Mouse (Mus musculus): Measurements from ENCODE around the gene Scamp4.

- no peak for TF ChIP-seq POLR2A (IDR thresholded peaks at IDR 0.05; ENCODE audit: low read depth, low read length)
- TF ChIP-seq CTCF (conservative IDR thresholded peaks at IDR 0.05; ENCODE audit: insufficient read depth, insufficient read length, low read depth, low read length): peak; percentile 73
These were observed 58.5 kb downstream of the Scamp4 start for GRCm38 (mm10) chr10:80661149-80661548.
